Mouse (Mus musculus): ENCODE results near the gene Tes.
"Not testable (repeated sequence)": the region's sequence is repeated elsewhere in the genome, so short reads cannot be mapped to it uniquely, and the experiment has no call there.

The Tes gene

GRCm38 (mm10) chr6:17064936-17065790 lies at the start of gene Tes:
Gene Tes, plus strand, starts transcription at chr6:17065149.
- CTCF ChIA-PET: no interaction called here

- CTCF ChIA-PET: no interaction called here
Measured at GRCm38 (mm10) chr6:17025886-17026285, 39.1 kb upstream of the Tes start.

DNA sequence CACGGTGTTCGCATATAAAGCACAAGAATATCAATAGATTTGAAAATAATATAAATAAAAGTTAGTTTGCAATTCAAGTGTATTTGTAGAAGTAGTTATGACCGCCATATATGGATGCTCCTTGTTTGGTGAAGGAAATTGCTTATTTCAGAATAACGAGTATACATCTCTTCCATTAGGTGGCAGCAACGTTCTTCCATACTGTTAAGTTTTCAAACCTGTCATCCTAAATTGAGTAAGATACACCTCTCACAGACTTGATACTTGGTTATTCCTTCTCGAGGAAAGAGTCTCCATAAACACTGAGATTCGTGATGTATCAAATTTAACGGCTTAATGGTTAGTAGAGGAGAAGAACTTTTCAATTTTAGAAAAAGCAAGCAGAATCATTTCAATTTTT lies 37.4 kb upstream of the Tes start:
- CTCF ChIA-PET: no interaction called here

DNA sequence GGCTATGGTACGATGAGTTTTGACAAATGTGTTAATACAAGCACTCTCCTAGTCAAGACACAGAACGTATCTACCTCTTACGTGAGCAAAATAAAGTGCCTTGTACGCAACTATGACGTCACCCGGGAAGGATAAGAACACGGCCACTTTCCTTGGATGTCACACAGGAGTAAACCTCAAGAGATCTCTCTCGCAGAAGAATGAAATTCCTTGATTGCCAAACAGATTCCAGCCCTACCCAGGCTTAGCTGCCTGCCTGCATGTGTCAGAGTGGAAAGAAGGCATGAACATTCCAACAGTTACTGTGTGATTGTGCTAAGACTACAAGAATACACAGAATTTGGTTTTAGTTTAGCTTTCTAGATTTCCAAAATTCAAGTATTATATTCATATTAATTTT lies 36.1 kb upstream of the Tes start:
- CTCF ChIA-PET: interaction anchor here (0.6 to 0.7 kb wide), 2 partner anchors 58 to 740 kb away, joined by 3 to 4 read pairs; no protein-coding TSS in a partner anchor

GRCm38 (mm10) chr6:17032231-17032728 lies 32.7 kb upstream of the Tes start:
- CTCF ChIA-PET: no interaction called here

DNA sequence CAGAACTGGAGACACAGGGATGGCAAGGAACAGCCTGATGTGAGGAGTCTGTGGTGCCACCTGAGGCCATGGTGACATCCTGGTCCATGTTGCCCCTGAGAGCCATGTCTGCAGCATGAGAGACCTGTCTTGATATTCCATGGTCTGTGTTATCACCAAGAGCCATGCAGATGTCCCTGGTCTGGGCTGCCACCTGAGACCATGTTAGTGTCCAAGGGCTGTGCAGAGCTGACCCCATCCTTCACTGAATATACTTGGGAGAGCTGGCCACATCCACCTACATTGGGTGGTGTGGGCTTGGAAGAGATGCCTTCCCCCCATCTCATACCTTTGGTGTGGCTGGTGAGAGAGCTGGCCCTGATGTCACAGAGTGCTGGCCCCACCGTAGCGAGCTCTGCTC lies 30.9 kb upstream of the Tes start:
- CTCF ChIA-PET: no interaction called here

GRCm38 (mm10) chr6:17035228-17035627 lies 29.7 kb upstream of the Tes start:
- CTCF ChIA-PET: no interaction called here

DNA sequence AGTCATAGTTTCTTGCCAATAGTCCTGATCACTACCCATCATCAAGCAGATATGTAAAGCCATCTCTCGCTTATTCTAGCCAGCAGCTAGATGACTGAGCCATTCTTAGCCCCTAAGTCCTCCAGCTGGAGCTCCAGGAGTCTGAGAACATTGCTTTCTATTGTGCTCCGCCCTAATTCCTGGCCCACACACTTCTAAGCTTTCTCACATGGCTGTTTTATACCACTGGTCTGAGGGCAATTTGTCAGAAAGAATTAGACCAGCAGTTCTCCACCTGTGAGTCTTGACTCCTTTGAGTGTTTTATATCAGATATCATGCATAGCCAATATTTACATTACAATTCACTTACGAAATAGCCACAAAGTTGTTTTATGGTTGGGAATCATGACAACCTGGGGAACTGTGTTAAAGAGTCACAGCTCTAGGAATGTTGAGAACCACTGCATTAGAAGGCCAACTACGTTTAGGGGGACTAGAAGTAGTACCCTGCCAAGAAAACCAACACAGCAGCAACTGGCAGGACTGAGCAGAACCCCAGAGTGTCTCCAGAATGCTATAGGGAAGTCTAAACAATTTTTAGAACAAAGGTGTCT lies 13.4 kb upstream of the Tes start:
- CTCF ChIA-PET: no interaction called here

- CTCF ChIA-PET: interaction anchor here (0.5 kb wide), 1 partner anchor 264 kb away, joined by 5 read pairs; no protein-coding TSS in a partner anchor
Measured at GRCm38 (mm10) chr6:17053028-17053660, 11.8 kb upstream of the Tes start.

DNA sequence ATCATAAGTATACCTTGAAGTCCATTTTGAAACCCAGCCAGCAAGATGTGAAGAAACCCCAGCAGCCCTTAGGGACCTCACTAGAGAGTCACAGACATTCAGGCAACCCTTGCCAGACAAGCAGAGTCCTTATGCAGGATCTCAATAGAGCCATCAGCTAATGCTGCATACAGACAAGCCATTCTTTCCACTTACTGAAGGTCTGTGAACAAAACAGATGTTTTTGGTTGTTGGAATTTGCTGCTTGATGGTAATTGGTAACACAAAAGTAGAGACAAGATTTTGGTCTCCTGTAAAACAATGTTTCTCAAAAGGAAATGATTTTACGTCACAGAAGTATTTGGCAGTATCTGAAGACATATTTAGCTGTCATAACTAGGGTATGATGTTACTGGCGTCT lies 10.2 kb upstream of the Tes start:
- CTCF ChIA-PET: no interaction called here

DNA sequence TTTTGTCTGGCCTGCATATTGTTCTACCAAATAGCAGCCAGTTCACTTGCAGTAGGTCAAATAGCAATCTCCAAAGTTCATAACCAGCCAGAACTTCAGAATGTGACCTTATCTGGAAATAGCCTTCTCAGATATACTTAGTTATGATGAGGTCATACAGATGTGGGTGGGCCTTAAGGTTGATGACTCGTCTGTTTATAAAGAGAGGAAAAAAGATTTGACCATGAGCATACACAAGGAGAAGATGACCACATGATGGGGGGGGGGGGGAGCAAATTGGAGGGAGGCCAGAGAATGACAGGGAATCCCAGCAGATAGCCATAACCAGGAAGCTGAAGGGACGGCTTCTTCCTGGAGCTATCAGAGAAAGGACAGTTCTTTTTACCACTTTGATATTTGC lies 9.3 kb upstream of the Tes start:
- CTCF ChIA-PET: no interaction called here

GRCm38 (mm10) chr6:17059501-17059900 lies 5.4 kb upstream of the Tes start:
- CTCF ChIA-PET: no interaction called here

DNA sequence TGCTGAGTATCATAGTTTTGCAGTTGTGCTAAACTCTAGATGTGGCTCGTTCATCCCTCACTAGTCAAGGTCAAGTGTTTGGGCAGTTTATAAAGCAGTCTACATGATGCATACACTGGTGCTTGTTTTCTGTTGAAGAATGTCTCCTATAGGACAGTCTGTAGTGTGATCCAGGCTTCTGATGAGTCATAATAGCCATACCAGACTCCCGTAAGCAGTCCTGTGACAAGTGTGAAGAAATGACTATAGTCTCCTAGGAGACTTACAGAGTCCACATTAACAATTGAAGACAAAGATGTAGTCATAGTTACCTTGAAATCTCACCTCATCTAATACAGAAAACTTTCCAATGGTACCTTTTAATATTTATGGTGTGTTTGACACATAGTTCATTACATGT lies 4.8 kb upstream of the Tes start:
- CTCF ChIA-PET: no interaction called here

- CTCF ChIA-PET: not testable (repeated sequence)
Measured at GRCm38 (mm10) chr6:17061826-17062225, 3.1 kb upstream of the Tes start.

- CTCF ChIA-PET: no interaction called here
Measured at GRCm38 (mm10) chr6:17062366-17062765, 2.6 kb upstream of the Tes start.

DNA sequence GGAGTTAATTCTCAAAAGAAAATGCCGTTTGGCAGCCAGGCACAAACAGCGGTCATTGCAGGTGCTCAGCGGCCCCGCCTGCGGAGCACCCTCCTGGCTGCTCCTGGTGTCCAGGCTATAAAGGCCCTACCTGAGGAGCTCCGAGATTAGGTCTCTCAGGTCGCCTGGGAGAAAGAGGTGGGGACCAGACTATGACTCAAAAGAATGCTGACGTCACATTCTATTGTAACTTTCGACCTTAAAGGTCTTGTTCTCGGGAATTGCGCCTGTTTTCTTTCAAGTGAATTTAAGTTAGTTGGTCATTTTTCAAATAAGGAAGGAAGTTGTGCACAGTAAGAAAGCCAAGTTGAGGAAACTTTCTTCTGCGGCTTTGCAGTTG lies 831 bp downstream of the Tes start:
- CTCF ChIA-PET: no interaction called here

DNA sequence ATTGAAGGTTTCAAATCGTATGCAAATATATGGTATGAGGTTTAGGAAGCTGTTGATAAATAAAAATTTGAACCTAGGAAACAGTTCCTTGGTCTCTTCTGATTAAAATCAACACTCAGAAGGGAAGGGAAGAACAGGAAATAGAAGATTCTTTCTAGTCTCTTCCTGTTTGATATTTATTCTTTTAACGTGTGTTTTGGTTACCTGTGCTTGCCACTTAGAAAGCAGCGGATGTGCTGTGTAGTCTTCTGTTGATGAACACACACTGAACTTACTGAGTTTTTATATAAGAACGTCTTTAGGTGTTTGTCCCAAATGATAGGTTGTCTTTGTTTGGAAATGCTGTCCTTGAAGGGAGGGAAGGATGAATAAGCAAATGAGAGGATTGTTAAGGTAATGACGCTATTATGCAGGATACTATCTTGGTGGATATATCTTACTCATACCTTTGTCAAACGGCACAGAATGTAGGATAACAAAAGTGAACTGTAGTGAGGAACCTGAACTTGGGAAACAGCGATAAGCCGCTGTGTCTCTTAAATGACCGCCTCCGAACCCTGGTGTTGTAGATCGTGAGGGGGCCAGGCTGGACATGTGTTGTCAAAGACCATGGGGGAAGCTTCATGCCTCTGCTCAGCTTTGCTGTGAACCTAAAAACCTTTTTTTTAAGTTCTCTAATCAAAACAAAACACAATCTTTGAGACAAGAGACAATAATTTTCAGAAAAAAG lies 1.4 kb downstream of the Tes start:
- CTCF ChIA-PET: no interaction called here

- CTCF ChIA-PET: no interaction called here
Measured at GRCm38 (mm10) chr6:17071899-17072298, 7.0 kb downstream of the Tes start.

DNA sequence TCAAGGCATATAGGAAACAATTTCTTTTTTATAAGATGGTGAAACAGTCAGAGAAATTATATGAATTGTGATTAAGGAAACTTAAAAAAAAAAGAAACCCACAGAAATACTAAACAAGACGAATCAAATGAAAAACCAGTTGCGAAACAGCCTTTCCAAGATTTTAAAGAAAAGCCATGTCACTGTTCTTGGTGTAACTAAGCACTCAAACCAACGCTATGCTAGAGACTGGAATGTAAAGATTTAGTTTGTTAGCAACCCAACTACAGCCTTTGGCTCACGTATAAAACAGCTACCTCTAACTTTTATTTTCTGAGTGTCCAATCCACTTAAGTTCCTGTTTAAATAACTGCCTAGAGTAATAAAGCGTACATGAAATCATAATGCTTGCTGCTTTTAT lies 7.4 kb downstream of the Tes start:
- CTCF ChIA-PET: no interaction called here

GRCm38 (mm10) chr6:17072763-17073484 lies 8.0 kb downstream of the Tes start:
- CTCF ChIA-PET: no interaction called here

- CTCF ChIA-PET: no interaction called here
Measured at GRCm38 (mm10) chr6:17077270-17077669, 12.3 kb downstream of the Tes start.

GRCm38 (mm10) chr6:17077720-17078119 lies 12.8 kb downstream of the Tes start:
- CTCF ChIA-PET: no interaction called here
